Mouse (Mus musculus) brain, embryonic 14.5 days (tissue): ENCODE data around the gene Sh3kbp1. TPM values are rescaled to one million over a fixed set of nuclear protein-coding genes. Genes with fewer than 3 reads are reported as not detected.

Experiments
- DNase-seq: peaks from one replicate; pipeline ENCODE4 v3.0.0-alpha.2; 2011; ENCODE audit warnings: low read depth
- CTCF ChIP-seq: fragments of 200-500 bp; IDR thresholded peaks from 2 replicates; pipeline ENCODE4 v1.5.1; 2012; ENCODE audit warnings: inconsistent platforms, mild to moderate bottlenecking, moderate library complexity, borderline replicate concordance; ENCODE audit not compliant: insufficient read depth, insufficient read length; ENCODE audit errors: extremely low read depth
- POLR2A ChIP-seq: fragments of 200-500 bp; IDR thresholded peaks from 2 replicates; pipeline ENCODE4 v1.6.1; 2012; ENCODE audit warnings: mild to moderate bottlenecking, inconsistent platforms, borderline replicate concordance; ENCODE audit not compliant: poor library complexity, insufficient read depth, insufficient read length, severe bottlenecking; ENCODE audit errors: extremely low read depth
- polyA plus RNA-seq: library from polyadenylated mRNA; depleted of rRNA; stranded (reverse); fragments of >200 nt; gene quantifications from 2 replicates; pipeline ENCODE4 v1.2.3, GENCODE M21; 2012; rRNA removed

Gene Sh3kbp1
- polyA plus RNA-seq, 1 experiment, result 34.4 TPM

DNA sequence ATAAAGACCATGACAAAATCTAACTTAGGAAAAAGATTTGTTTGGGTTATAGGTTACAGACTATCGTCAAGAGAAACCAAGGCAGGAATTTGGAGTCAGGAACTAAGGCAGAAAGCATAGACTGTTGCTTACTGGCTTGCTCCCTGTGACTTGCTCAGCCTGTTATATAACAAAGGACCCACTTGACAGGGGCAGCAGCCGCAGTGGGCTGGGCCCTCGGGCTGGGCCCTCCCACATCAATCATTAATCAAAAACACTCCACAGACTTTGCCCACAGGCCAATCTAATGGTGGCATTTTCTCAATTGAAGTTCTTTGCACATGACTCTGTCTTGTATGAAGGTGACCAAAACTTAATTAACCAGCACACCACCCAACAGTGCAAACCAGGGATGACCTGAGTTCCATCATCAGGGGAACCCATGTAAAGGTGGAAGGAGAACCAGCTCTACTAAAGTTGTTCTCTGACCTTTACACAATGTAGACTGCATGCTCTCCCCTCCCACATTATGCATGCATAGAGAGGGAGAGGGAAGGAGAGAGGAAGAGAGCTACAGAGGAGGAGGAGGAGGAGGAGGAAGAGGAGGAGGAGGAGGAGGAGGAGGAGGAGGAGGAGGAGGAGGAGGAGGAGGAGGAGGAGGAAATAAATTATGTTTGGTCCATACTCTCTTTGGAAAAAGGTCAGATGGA is 344.2 kb downstream of the Sh3kbp1 start:
- no peak for TF ChIP-seq CTCF
- DNase-seq, result no peak

- no peak for TF ChIP-seq POLR2A
- TF ChIP-seq CTCF, result peak; percentile 69; the same call in 1 of the 2 replicates
- peak; percentile 78 for DNase-seq
These were observed 346.7 kb downstream of the Sh3kbp1 start for GRCm38 (mm10) chrX:159973730-159974129.

DNA sequence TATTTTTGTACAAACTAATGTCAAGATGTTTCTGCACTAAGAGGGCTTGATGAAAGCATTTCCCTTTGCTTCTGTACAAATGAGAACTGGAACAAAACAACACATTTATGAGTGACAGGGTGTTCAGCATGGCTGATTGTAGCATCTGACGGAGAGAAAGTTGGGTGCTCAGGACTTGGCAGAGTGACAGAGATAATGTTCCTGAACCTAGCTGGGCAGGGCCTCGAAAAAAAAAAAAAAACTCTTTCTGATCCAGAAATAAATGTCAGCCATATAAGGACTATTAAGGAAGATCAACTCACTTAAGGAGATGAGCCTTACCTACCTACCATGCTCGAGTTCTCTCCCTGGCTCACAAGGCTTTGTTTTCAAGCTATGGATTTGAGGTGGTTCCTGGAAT is 349.2 kb downstream of the Sh3kbp1 start:
- DNase-seq, result no peak
- TF ChIP-seq POLR2A (no peak), CTCF (no peak)

DNA sequence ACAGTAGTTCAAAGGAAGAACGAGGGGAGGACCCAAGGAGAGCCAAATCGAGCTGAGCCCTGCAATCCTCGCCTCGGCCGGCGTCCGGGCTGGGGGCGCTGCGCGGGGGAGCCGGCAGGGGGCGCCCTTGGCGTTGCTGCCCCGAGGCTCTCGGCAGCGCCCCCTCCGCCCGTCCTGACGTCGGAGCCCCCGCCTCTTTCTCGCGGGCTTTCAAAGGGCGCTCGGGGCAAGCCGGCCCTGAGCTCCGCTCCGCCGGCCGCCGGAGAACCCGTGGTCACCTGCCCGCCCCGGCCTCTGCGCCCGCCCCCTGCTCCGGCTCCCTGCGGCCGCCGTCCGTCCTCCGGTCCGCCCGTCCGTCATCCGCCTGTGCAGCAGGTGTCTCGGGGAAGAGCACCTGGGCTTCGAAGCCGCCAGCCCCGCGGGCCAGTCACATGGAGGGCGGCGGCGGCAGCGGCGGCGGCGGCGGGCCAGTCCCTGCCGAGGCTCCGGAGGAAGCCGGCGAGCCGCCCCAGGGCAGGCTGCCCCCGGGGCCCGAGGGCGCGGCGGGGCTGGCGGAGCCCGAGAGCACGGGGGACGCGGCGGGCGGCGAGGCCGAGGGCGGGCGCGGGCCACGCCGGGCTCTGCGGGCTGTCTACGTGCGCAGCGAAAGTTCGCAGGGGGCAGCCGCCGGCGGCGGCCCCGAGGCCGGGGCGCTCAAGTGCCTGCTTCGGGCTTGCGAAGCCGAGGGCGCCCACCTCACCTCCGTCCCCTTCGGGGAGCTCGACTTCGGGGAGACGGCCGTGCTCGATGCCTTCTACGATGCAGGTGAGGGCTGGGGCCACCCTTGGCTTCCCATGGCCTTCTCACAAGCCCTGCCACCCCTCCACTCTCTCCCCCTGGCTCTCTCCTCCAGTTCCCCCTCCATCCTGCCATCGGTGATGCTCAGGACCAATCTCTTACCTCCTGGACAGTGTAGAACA is 361.2 kb downstream of the Sh3kbp1 start, which contains the start of gene Map3k15:
TSS of gene Map3k15 (plus strand) at position 432 of the 959 bp plus-strand sequence.
- peak; percentile 43 for DNase-seq
- peak; percentile 61 for TF ChIP-seq CTCF
- no peak for TF ChIP-seq POLR2A

GRCm38 (mm10) chrX:159995808-159996207 is 368.7 kb downstream of the Sh3kbp1 start:
- no peak for DNase-seq
- no peak for TF ChIP-seq POLR2A

Other genes with a start within 250 kb of the Sh3kbp1 start
- 8.2 and 15.0 TPM in 2 replicates for gene Map7d2, start 212.7 kb upstream of the Sh3kbp1 start, polyA plus RNA-seq
- 21.7 and 26.8 TPM in 2 replicates for gene Bclaf3, start 100.6 kb upstream of the Sh3kbp1 start, polyA plus RNA-seq